Mouse (Mus musculus) hindbrain, embryonic 12.5 days (tissue): ENCODE measurements around the gene Gm28919. TPM values are rescaled to one million over a fixed set of nuclear protein-coding genes. Genes with fewer than 3 reads are reported as not detected.
"Not testable (repeated sequence)": the region's sequence is repeated elsewhere in the genome, so short reads cannot be mapped to it uniquely, and the experiment has no call there.

Source experiments
- ATAC-seq: fragments of 200-750 bp; cut with Nextera tagmentation; 2 replicates; pipeline ENCODE4 v1.8.0; 2017; ENCODE audit warnings: moderate TSS enrichment; ENCODE audit not compliant: low FRiP score
- H3K27ac ChIP-seq: fragments of 300-500 bp; sonication (generic); 2 replicates; pipeline ENCODE4 v1.5.1; 2016; ENCODE audit warnings: mild to moderate bottlenecking
- H3K27me3 ChIP-seq: fragments of 300-500 bp; sonication (generic); 2 replicates; pipeline ENCODE4 v1.6.1; 2016; ENCODE audit warnings: mild to moderate bottlenecking
- H3K36me3 ChIP-seq: fragments of 300-500 bp; sonication (generic); 2 replicates; pipeline ENCODE4 v1.6.1; 2016; ENCODE audit warnings: mild to moderate bottlenecking
- H3K4me1 ChIP-seq: fragments of 300-500 bp; sonication (generic); 2 replicates; pipeline ENCODE4 v1.6.1; 2016
- H3K4me2 ChIP-seq: fragments of 300-500 bp; sonication (generic); replicated peaks from 2 replicates; pipeline ENCODE4 v1.6.1; 2016; ENCODE audit warnings: mild to moderate bottlenecking
- H3K4me3 ChIP-seq: fragments of 300-500 bp; sonication (generic); 2 replicates; pipeline ENCODE4 v1.5.1; 2016; ENCODE audit warnings: mild to moderate bottlenecking
- H3K9ac ChIP-seq: fragments of 300-500 bp; sonication (generic); 2 replicates; pipeline ENCODE4 v1.6.1; 2016; ENCODE audit warnings: mild to moderate bottlenecking, moderate library complexity
- H3K9me3 ChIP-seq: fragments of 300-500 bp; sonication (generic); replicated peaks from 2 replicates; pipeline ENCODE4 v1.6.1; 2016; ENCODE audit warnings: mild to moderate bottlenecking
- WGBS: fragments of 180-500 bp; shearing (Covaris S2); methylation state at CpG from one replicate; pipeline ENCODE4 v1.1.7; 2016; 5-methylcytosine and 5-hydroxymethylcytosine counted together
- polyA plus RNA-seq: library from polyadenylated mRNA; unstranded; fragments of >200 nt; fragmentation: Nextera tagmentation; extraction: Ambion mirVana; gene quantifications from 2 replicates; pipeline ENCODE4 v1.2.1, GENCODE M21; 2016

Gm28919 gene
- polyA plus RNA-seq = not detected in 2 replicates

- H3K27me3 ChIP-seq, ATAC-seq, H3K27ac ChIP-seq, H3K9me3 ChIP-seq, H3K4me2 ChIP-seq, H3K36me3 ChIP-seq, H3K4me3 ChIP-seq, H3K4me1 ChIP-seq, H3K9ac ChIP-seq: not testable (repeated sequence)
- WGBS = 100% methylated on average over 1 of the region's 7 CpGs
These were observed at the start of gene Gm28919 for GRCm38 (mm10) chrY:6583246-6583645. TSS of gene Gm28919 (plus strand) at chrY:6583546.

Other genes starting within 250 kb of the Gm28919 start
- gene Gm21719, start 99.3 kb downstream of the Gm28919 start, polyA plus RNA-seq = not detected in 2 replicates